Comparison of ENCODE assay signal across 9 mouse cellular contexts in genomic region chrX:136895757-136896156, GRCm38 (mm10). TPM values are rescaled to one million over a fixed set of nuclear protein-coding genes. Genes with fewer than 3 reads are reported as not detected.
A peak's percentile ranks its signal among the peaks of the same experiment; 100 is the strongest.
DNase-seq lines count a peak whose midpoint lies in the region; ATAC-seq lines count a peak whose summit lies in the region.
"Had no signal": no experiment of that assay in that cellular context is flagged by ENCODE, and none has a peak within 500 bp of the region (broad histone marks: within the 10 kb centered on the region; RNA-seq: fewer than 3 reads in every experiment).

No protein-coding gene starts in this region.

- H3K9ac ChIP-seq in embryonic facial prominence, embryonic 11.5 days (replicated peaks; ENCODE audit: low read length), result no peak overlapping the region

- H3K36me3 ChIP-seq in embryonic facial prominence, embryonic 11.5 days (replicated peaks; ENCODE audit: control insufficient read depth, insufficient read depth, low read depth, low read length), result no peaks in the 10 kb centered on the region

- peak; percentile 4 for DNase-seq in heart, postnatal 4 days
- DNase-seq in heart, postnatal 36 days, result no peak
- DNase-seq in thymus, postnatal 14 days, result peak; percentile 2
- DNase-seq in thymus, postnatal 4 days, result no peak
- peak; percentile 41 for DNase-seq in embryonic facial prominence, embryonic 11.5 days (ENCODE audit: low spot score)
- DNase-seq in retina, adult 2 months (ENCODE audit: low read depth, low spot score), result peak; percentile 1
- DNase-seq in heart, postnatal 25 days (ENCODE audit: low spot score), result no peak
- no peak for DNase-seq in gastrocnemius, adult 18-20 months (ENCODE audit: low spot score)

- no peak overlapping the region for H3K27ac ChIP-seq in embryonic facial prominence, embryonic 11.5 days (replicated peaks; ENCODE audit: low read depth, low read length)

- intact Hi-C loops in heart, postnatal 36 days (cut with DNase I), result no loop called here
- intact Hi-C loops in heart, postnatal 25 days (cut with DNase I), result no loop called here

- no peaks in the 10 kb centered on the region for H3K9me3 ChIP-seq in embryonic facial prominence, embryonic 11.5 days (replicated peaks; ENCODE audit: control insufficient read depth, low read length)

- ATAC-seq in embryonic facial prominence, embryonic 11.5 days (replicated peaks; ENCODE audit: insufficient number of reproducible peaks, low FRiP score, low TSS enrichment, low read depth), result no peak

- no peaks in the 10 kb centered on the region for H3K4me1 ChIP-seq in embryonic facial prominence, embryonic 11.5 days (ENCODE audit: control insufficient read depth, insufficient read depth, low read length)

- H3K27me3 ChIP-seq in embryonic facial prominence, embryonic 11.5 days (ENCODE audit: control insufficient read depth, insufficient read depth, low read length), result no peaks in the 10 kb centered on the region

- H3K4me3 ChIP-seq in embryonic facial prominence, embryonic 11.5 days (ENCODE audit: low read depth, low read length), result no peak overlapping the region

- no peak overlapping the region for H3K4me2 ChIP-seq in embryonic facial prominence, embryonic 11.5 days (ENCODE audit: low read depth, low read length)

- 70% methylated on average over 2 of the region's 2 CpGs for WGBS in embryonic facial prominence, embryonic 11.5 days

RNA-seq across cellular contexts. Expression of gene Rab9b, which starts 27.2 kb away (rescaled TPM):
- under 1 TPM; 0.09 to 0.31 TPM for total RNA-seq in heart, postnatal 4 days (2021)
- under 1 TPM; 0.08 to 0.19 TPM for total RNA-seq in heart, postnatal 36 days (2021)
- polyA plus RNA-seq in embryonic facial prominence, embryonic 11.5 days (2014; fragmentation: Nextera tagmentation; extraction: Ambion mirVana), result 0.77 and 1.6 TPM in 2 replicates
- under 1 TPM; 0.08 to 0.20 TPM for total RNA-seq in heart, postnatal 25 days (2021)
- under 1 TPM in 1 of 2 experiments, not detected in 1; 0.05 TPM for total RNA-seq in gastrocnemius, adult 18-20 months (2021)

RNA-seq across cellular contexts. Expression of gene H2bfm, which starts 31.4 kb away (rescaled TPM):
- total RNA-seq in heart, postnatal 4 days (2021), result not detected
- total RNA-seq in heart, postnatal 36 days (2021), result not detected
- polyA plus RNA-seq in embryonic facial prominence, embryonic 11.5 days (2014; fragmentation: Nextera tagmentation; extraction: Ambion mirVana), result not detected in 2 replicates
- not detected for total RNA-seq in heart, postnatal 25 days (2021)
- not detected for total RNA-seq in gastrocnemius, adult 18-20 months (2021)
- polyA plus RNA-seq: large intestine, adult 2 months had no signal

Comparison
In these comparisons a context has a peak if more than half of its experiments do, and no peak if none do; other contexts are left out.
1. DNase-seq: peak in heart, postnatal 4 days (single experiment), thymus, postnatal 14 days (single experiment), embryonic facial prominence, embryonic 11.5 days (single experiment) and retina, adult 2 months (single experiment); none in heart, postnatal 36 days (0 of 2), thymus, postnatal 4 days (single experiment), heart, postnatal 25 days (single experiment) and gastrocnemius, adult 18-20 months (single experiment).